Mouse (Mus musculus) liver, postnatal 0 days (tissue): ENCODE results near the gene Prdm12.

ENCODE experiments used
- CTCF ChIP-seq: sonication (generic); IDR thresholded peaks from 2 replicates; pipeline ENCODE4 v1.5.1; 2016; ENCODE audit warnings: antibody characterized with exemption, low read depth
- EP300 ChIP-seq: IDR thresholded peaks from 2 replicates; pipeline ENCODE4 v1.6.1; 2016; ENCODE audit warnings: antibody characterized with exemption, low read depth, mild to moderate bottlenecking

DNA sequence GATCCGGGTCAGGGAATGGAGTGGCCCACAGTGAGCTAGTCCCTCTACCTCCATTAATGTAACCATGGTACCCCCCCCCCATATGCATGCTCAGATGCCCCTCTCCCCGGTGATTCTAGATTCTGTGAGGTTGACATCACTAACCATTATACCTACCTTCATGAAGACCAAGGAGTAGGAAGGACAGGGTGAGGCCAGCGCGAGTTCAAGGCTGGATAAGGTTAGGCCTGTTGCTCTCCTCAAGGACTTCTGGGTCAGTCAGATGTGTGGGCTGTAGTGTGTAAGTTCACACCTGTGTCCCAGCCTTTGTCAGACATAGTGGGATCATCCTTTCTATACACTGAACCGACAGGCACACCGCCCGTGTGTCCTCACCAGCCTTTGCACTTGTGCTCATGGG, 16.5 kb downstream of the Prdm12 start:
- TF ChIP-seq CTCF: no peak
- TF ChIP-seq EP300: no peak
